Mouse (Mus musculus) forebrain, embryonic 11.5 days (tissue): ENCODE measurements around the gene Lyrm1. TPM values are rescaled to one million over a fixed set of nuclear protein-coding genes. Genes with fewer than 3 reads are reported as not detected.

Experiments
- ATAC-seq: fragments of 200-750 bp; cut with Nextera tagmentation; replicated peaks from 2 replicates; pipeline ENCODE4 v1.8.0; 2017; ENCODE audit warnings: moderate TSS enrichment; ENCODE audit not compliant: low FRiP score
- DNase-seq: peaks from one replicate; pipeline ENCODE4 v3.0.0-alpha.2; 2017; ENCODE audit warnings: low spot score
- H3K27ac ChIP-seq: fragments of 300-500 bp; sonication (generic); 2 replicates; pipeline ENCODE4 v1.5.1; 2014; ENCODE audit warnings: low read depth, low read length
- H3K27me3 ChIP-seq: fragments of 300-500 bp; sonication (generic); 2 replicates; pipeline ENCODE4 v1.6.1; 2014; ENCODE audit warnings: mild to moderate bottlenecking, low read length, mixed read lengths; ENCODE audit not compliant: control insufficient read depth, insufficient read depth
- H3K36me3 ChIP-seq: fragments of 300-500 bp; sonication (generic); 2 replicates; pipeline ENCODE4 v1.6.1; 2014; ENCODE audit warnings: mild to moderate bottlenecking, low read length, moderate library complexity, mixed read lengths; ENCODE audit not compliant: control insufficient read depth, insufficient read depth
- H3K4me1 ChIP-seq: fragments of 300-500 bp; sonication (generic); replicated peaks from 2 replicates; pipeline ENCODE4 v1.6.1; 2014; ENCODE audit warnings: low read length, mixed read lengths; ENCODE audit not compliant: control insufficient read depth, insufficient read depth
- H3K4me2 ChIP-seq: fragments of 300-500 bp; sonication (generic); 2 replicates; pipeline ENCODE4 v1.6.1; 2014; ENCODE audit warnings: low read depth, mild to moderate bottlenecking, low read length, moderate library complexity, mixed read lengths; ENCODE audit not compliant: severe bottlenecking
- H3K4me3 ChIP-seq: fragments of 300-500 bp; sonication (generic); 2 replicates; pipeline ENCODE4 v1.5.1; 2014; ENCODE audit warnings: low read depth, low read length
- H3K9ac ChIP-seq: fragments of 300-500 bp; sonication (generic); 2 replicates; pipeline ENCODE4 v1.6.1; 2014; ENCODE audit warnings: low read length
- H3K9me3 ChIP-seq: fragments of 300-500 bp; sonication (generic); 2 replicates; pipeline ENCODE4 v1.6.1; 2016; ENCODE audit warnings: low read length, mixed read lengths; ENCODE audit not compliant: control insufficient read depth
- WGBS: fragments of 180-500 bp; shearing (Covaris S2); extraction: QIAGEN DNeasy Blood & Tissue Kit; methylation state at CpG from one replicate; pipeline ENCODE4 v1.1.7; 2014; 5-methylcytosine and 5-hydroxymethylcytosine counted together
- polyA plus RNA-seq: library from polyadenylated mRNA; unstranded; fragments of >200 nt; fragmentation: Nextera tagmentation; extraction: Ambion mirVana; gene quantifications from 2 replicates; pipeline ENCODE4 v1.2.1, GENCODE M21; 2014

Gene Lyrm1
- polyA plus RNA-seq, 1 experiment from 2014 or later: 10.2 TPM

- Histone ChIP-seq H3K36me3 (no peaks in the 10 kb centered on the region; the same call in 1 of the 2 replicates), H3K4me1 (peaks cover 4% of the 10 kb centered on the region; the same call in 1 of the 2 replicates), H3K4me2 (no peak overlapping the region), H3K27ac (no peak overlapping the region), H3K27me3 (no peaks in the 10 kb centered on the region), H3K9me3 (no peaks in the 10 kb centered on the region), H3K9ac (no peak overlapping the region), H3K4me3 (no peak overlapping the region)
- 83% methylated on average over 6 of the region's 6 CpGs for WGBS
- peak; percentile 54 for DNase-seq
- no peak for ATAC-seq
Observed at GRCm38 (mm10) chr7:119859476-119859875, 36.2 kb upstream of the Lyrm1 start.

- Histone ChIP-seq H3K4me2 (no peak overlapping the region), H3K4me3 (no peak overlapping the region), H3K36me3 (no peaks in the 10 kb centered on the region; the same call in 1 of the 2 replicates), H3K27me3 (no peaks in the 10 kb centered on the region), H3K27ac (no peak overlapping the region), H3K9ac (no peak overlapping the region), H3K4me1 (peaks cover 4% of the 10 kb centered on the region; the same call in 1 of the 2 replicates), H3K9me3 (no peaks in the 10 kb centered on the region)
- ATAC-seq (no peak), DNase-seq (no peak)
- 82% methylated on average over 3 of the region's 3 CpGs for WGBS
Observed at GRCm38 (mm10) chr7:119860116-119860515, 35.5 kb upstream of the Lyrm1 start.

GRCm38 (mm10) chr7:119860554-119860953, 35.1 kb upstream of the Lyrm1 start:
- H3K27me3 ChIP-seq: no peaks in the 10 kb centered on the region
- H3K4me1 ChIP-seq: peaks cover 4% of the 10 kb centered on the region; the same call in 1 of the 2 replicates
- WGBS: 94% methylated on average over 2 of the region's 2 CpGs
- H3K36me3 ChIP-seq: no peaks in the 10 kb centered on the region; the same call in 1 of the 2 replicates
- no peak overlapping the region for H3K4me2 ChIP-seq
- H3K9me3 ChIP-seq: no peaks in the 10 kb centered on the region
- H3K4me3 ChIP-seq: no peak overlapping the region
- DNase-seq (no peak), ATAC-seq (no peak)
- no peak overlapping the region for H3K9ac ChIP-seq
- H3K27ac ChIP-seq: no peak overlapping the region

GRCm38 (mm10) chr7:119860971-119861334, 34.7 kb upstream of the Lyrm1 start:
- Histone ChIP-seq H3K27ac (peak overlapping the region; percentile 57; the same call in 1 of the 2 replicates), H3K9me3 (no peaks in the 10 kb centered on the region)

GRCm38 (mm10) chr7:119861335-119862091, 34.1 kb upstream of the Lyrm1 start:
- no peak overlapping the region for H3K4me2 ChIP-seq
- WGBS: 18% methylated on average over 6 of the region's 6 CpGs
- no peaks in the 10 kb centered on the region for H3K27me3 ChIP-seq
- ATAC-seq: peak; percentile 86
- H3K9ac ChIP-seq: peak overlapping the region; percentile 30
- H3K4me1 ChIP-seq: peaks cover 4% of the 10 kb centered on the region; the same call in 1 of the 2 replicates
- H3K4me3 ChIP-seq: no peak overlapping the region
- H3K9me3 ChIP-seq: no peaks in the 10 kb centered on the region
- H3K36me3 ChIP-seq: no peaks in the 10 kb centered on the region; the same call in 1 of the 2 replicates
- peak; percentile 76 for DNase-seq
- peak overlapping the region; percentile 57 for H3K27ac ChIP-seq

More at GRCm38 (mm10) chr7:119860971-119861334, 34.7 kb upstream of the Lyrm1 start:
- Histone ChIP-seq H3K4me1 (peaks cover 4% of the 10 kb centered on the region; the same call in 1 of the 2 replicates), H3K36me3 (no peaks in the 10 kb centered on the region; the same call in 1 of the 2 replicates), H3K9ac (no peak overlapping the region), H3K4me3 (no peak overlapping the region), H3K4me2 (no peak overlapping the region), H3K27me3 (no peaks in the 10 kb centered on the region)
- no peak for DNase-seq
- ATAC-seq: no peak

GRCm38 (mm10) chr7:119862167-119862566, 33.5 kb upstream of the Lyrm1 start:
- no peaks in the 10 kb centered on the region; the same call in 1 of the 2 replicates for H3K36me3 ChIP-seq
- no peaks in the 10 kb centered on the region for H3K27me3 ChIP-seq
- no peak overlapping the region for H3K4me2 ChIP-seq
- peak; percentile 25; the same call in 1 of the 2 replicates for ATAC-seq
- H3K27ac ChIP-seq: peak overlapping the region; percentile 27; the same call in 1 of the 2 replicates
- no peak for DNase-seq
- no peaks in the 10 kb centered on the region for H3K9me3 ChIP-seq
- H3K4me3 ChIP-seq: no peak overlapping the region
- peaks cover 4% of the 10 kb centered on the region; the same call in 1 of the 2 replicates for H3K4me1 ChIP-seq
- WGBS: 68% methylated on average over 1 of the region's 1 CpGs
- no peak overlapping the region for H3K9ac ChIP-seq

- Histone ChIP-seq H3K4me3 (no peak overlapping the region), H3K4me1 (peaks cover 4% of the 10 kb centered on the region; the same call in 1 of the 2 replicates), H3K9me3 (no peaks in the 10 kb centered on the region), H3K27ac (no peak overlapping the region), H3K9ac (no peak overlapping the region), H3K36me3 (no peaks in the 10 kb centered on the region), H3K4me2 (no peak overlapping the region), H3K27me3 (no peaks in the 10 kb centered on the region)
- ATAC-seq (no peak), DNase-seq (no peak)
- 94% methylated on average over 5 of the region's 5 CpGs for WGBS
Observed at GRCm38 (mm10) chr7:119864500-119864899, 31.2 kb upstream of the Lyrm1 start.

GRCm38 (mm10) chr7:119866136-119866535, 29.5 kb upstream of the Lyrm1 start:
- Histone ChIP-seq H3K27ac (no peak overlapping the region), H3K4me1 (peaks cover 4% of the 10 kb centered on the region; the same call in 1 of the 2 replicates), H3K4me3 (no peak overlapping the region), H3K9me3 (no peaks in the 10 kb centered on the region), H3K36me3 (no peaks in the 10 kb centered on the region), H3K4me2 (no peak overlapping the region), H3K27me3 (no peaks in the 10 kb centered on the region), H3K9ac (no peak overlapping the region)
- WGBS: 87% methylated on average over 1 of the region's 1 CpGs
- DNase-seq (no peak), ATAC-seq (no peak)
